Mouse (Mus musculus): Measurements from ENCODE around the gene Tex45. TPM values are rescaled to one million over a fixed set of nuclear protein-coding genes. Genes with fewer than 3 reads are reported as not detected.
A peak's percentile ranks its signal among the peaks of the same experiment; 100 is the strongest.

Tex45 gene
- polyA plus RNA-seq, 1 experiment from 2014 or later = not detected

DNA sequence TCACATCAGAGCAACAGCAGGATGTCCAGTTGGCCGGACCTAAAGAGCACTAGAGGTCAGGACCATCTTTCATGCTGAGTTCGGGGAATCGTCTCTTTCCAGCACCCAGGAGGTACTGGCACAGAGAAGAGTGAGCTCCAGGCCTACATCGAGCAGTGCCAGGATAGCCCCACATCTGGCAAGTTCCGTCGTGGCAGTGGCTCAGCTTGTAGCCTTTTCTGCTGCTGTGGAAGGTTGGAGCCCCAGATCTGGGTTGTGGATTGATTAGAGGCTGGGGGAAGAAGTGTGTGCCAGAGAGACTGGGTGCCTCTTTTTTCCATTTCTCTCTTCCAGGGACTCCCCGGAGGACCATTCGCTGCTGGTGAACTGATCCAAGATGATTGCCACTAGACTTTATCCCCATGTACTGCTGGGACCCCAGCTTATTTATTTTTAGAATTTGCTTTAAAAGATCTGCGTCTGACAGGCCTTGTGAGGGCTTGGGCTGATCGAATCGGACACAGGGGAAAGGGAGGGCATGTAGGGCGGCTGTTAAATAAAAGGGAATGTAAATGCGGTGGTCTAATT is 44.1 kb downstream of the Tex45 start:
- H3K27me3 ChIP-seq = no peaks in the 10 kb centered on the region
- H3K36me3 ChIP-seq = peaks cover 17% of the 10 kb centered on the region
- peak overlapping the region; percentile 59 for H3K27ac ChIP-seq
- H3K4me1 ChIP-seq (replicated peaks) = peaks cover 42% of the 10 kb centered on the region
- peak overlapping the region; percentile 83 for H3K4me3 ChIP-seq (replicated peaks)
- WGBS (ENCODE audit: insufficient replicate concordance) = 34% methylated on average over 13 of the region's 13 CpGs
- H3K9ac ChIP-seq = peak overlapping the region; percentile 81
- peak overlapping the region; percentile 95 for H3K4me2 ChIP-seq
- ATAC-seq (ENCODE audit: low read depth) = no peak
- no peak for DNase-seq
- H3K9me3 ChIP-seq (replicated peaks) = no peaks in the 10 kb centered on the region

DNA sequence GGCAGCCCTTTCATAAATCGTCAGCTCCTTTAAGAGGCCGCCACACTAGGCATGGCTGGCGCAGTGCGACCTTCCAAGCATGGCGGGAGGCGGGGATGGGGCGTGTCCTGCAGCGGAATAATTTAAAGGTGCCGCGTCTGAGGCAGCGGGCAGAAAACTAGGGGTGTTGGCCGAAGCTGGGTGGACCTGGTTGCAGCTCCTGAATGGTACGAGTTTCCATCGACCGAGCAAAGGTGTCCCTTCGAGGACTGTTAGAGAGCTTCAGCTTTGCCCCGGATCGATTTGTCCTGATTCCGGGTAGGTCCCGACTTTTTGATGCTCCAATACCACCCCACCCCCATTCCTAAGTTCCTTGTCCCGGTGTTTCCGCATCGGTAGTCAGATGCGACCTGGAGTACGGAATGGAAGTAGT is 44.6 kb downstream of the Tex45 start, which contains the start of gene Pnpla6:
Gene Pnpla6 (plus strand): TSS at position 125 of the 412 bp plus-strand sequence.
- peak; percentile 63 for ATAC-seq (ENCODE audit: low read depth)
- H3K27me3 ChIP-seq = no peaks in the 10 kb centered on the region
- peak within 1 kb of the TSS; percentile 95 for H3K4me2 ChIP-seq
- DNase-seq = peak; percentile 83
- H3K36me3 ChIP-seq = peaks cover 15% of the 10 kb centered on the region
- peak within 1 kb of the TSS; percentile 81 for H3K9ac ChIP-seq
- 0% methylated on average over 25 of the region's 25 CpGs for WGBS (ENCODE audit: insufficient replicate concordance)
- no peaks in the 10 kb centered on the region for H3K9me3 ChIP-seq (replicated peaks)
- peak within 1 kb of the TSS; percentile 83 for H3K4me3 ChIP-seq (replicated peaks)
- H3K27ac ChIP-seq = peak within 1 kb of the TSS; percentile 86
- peaks cover 48% of the 10 kb centered on the region for H3K4me1 ChIP-seq (replicated peaks)

DNA sequence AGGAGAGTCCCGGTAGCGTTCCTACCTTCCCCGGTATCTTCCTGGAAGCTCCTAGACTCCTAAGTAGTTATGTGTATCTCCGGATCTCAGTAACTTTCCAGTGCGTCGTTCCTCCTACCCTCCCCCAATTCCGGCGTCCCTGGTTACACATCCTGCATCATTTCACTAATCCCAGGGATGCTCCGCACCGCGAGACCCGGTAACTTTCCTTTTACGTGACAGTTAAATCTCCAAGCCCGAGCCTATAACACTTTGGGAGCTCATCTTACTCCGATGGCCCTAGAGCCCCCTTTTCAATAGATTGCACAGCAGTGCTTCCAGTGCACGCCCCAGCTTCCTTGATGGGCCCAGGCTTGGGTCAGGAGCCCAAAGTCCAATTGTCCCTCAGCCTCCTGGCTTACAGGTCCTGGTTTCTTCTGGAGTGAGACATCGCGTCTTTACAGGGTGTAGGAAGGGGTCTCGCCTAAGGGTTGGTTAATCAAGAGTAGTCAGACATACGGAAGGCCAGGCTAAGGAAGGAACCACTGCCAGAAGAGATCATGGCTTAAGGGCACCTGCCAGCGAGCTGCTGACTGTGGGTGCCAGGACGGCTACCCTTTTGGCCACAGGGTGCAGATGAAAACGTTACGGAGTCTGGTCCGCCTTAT is 45.2 kb downstream of the Tex45 start:
- DNase-seq (no peak), ATAC-seq (ENCODE audit: low read depth) (peak; percentile 47)
- no peaks in the 10 kb centered on the region for H3K27me3 ChIP-seq
- no peaks in the 10 kb centered on the region for H3K9me3 ChIP-seq (replicated peaks)
- peaks cover 54% of the 10 kb centered on the region for H3K4me1 ChIP-seq (replicated peaks)
- H3K4me3 ChIP-seq (replicated peaks) = peak overlapping the region; percentile 83
- H3K9ac ChIP-seq = peak overlapping the region; percentile 81
- WGBS (ENCODE audit: insufficient replicate concordance) = under 1% methylated on average over 25 of the region's 25 CpGs
- H3K27ac ChIP-seq = peak overlapping the region; percentile 86
- peak overlapping the region; percentile 95 for H3K4me2 ChIP-seq
- H3K36me3 ChIP-seq = peaks cover 16% of the 10 kb centered on the region

DNA sequence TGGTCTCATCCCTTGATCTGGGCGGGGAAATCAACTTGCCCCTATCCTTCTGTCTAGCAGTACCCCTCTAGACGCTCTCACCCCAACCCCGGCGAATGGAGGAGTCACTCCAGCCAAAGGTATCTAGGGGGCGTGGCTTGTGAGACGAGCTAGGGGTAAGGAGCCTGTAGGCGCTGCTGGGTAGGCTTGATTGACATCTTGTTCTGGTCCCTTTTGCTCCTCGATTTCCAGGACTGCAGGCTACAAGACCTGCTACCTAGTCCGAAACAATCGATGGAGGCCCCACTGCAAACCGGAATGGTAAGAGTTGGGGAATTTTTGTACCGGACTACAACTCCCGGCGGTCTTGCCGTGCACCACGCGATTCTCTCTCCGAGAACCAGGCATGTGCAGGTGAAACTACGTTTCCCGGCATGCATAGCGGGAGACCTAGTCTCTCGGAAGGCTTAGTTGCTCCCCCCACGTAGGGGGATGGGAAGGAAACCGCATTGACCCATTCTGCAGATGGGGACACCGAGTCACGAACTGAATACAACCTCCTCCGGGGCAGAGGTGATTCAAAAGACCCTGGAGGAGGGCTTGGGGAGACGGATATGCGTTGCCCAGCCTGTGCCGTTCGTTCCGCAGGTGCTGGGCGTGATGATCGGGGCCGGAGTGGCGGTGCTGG is 45.9 kb downstream of the Tex45 start:
- Histone ChIP-seq H3K4me2 (peak overlapping the region; percentile 95), H3K27me3 (no peaks in the 10 kb centered on the region), H3K9ac (peak overlapping the region; percentile 81), H3K27ac (peak overlapping the region; percentile 86), H3K9me3 (replicated peaks) (no peaks in the 10 kb centered on the region), H3K4me3 (replicated peaks) (peak overlapping the region; percentile 83), H3K4me1 (replicated peaks) (peaks cover 61% of the 10 kb centered on the region), H3K36me3 (peaks cover 22% of the 10 kb centered on the region)
- peak; percentile 90 for DNase-seq
- WGBS (ENCODE audit: insufficient replicate concordance) = under 1% methylated on average over 36 of the region's 36 CpGs
- peak; percentile 89 for ATAC-seq (ENCODE audit: low read depth)

DNA sequence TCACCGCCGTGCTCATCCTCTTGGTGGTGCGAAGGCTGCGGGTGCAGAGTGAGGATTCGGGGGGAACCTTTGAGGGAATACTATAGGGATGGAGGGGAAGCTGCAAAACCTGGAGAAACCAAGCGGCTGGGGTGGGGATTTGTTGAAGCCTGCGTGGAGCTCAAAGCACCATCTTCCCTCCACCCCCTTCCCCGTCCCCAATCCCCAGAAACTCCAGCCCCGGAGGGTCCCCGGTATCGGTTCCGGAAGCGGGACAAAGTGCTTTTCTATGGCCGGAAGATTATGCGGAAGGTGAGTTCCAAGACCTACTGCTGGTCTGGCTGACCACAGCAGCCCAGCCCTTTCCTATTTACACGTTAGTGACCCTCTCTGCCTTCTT is 46.4 kb downstream of the Tex45 start:
- Histone ChIP-seq H3K4me1 (replicated peaks) (peaks cover 66% of the 10 kb centered on the region), H3K27ac (peak overlapping the region; percentile 72), H3K36me3 (peaks cover 23% of the 10 kb centered on the region), H3K9ac (peak overlapping the region; percentile 81), H3K4me3 (replicated peaks) (peak overlapping the region; percentile 83), H3K9me3 (replicated peaks) (no peaks in the 10 kb centered on the region), H3K27me3 (no peaks in the 10 kb centered on the region), H3K4me2 (peak overlapping the region; percentile 95)
- ATAC-seq (ENCODE audit: low read depth) (no peak), DNase-seq (no peak)
- 6% methylated on average over 16 of the region's 16 CpGs for WGBS (ENCODE audit: insufficient replicate concordance)

DNA sequence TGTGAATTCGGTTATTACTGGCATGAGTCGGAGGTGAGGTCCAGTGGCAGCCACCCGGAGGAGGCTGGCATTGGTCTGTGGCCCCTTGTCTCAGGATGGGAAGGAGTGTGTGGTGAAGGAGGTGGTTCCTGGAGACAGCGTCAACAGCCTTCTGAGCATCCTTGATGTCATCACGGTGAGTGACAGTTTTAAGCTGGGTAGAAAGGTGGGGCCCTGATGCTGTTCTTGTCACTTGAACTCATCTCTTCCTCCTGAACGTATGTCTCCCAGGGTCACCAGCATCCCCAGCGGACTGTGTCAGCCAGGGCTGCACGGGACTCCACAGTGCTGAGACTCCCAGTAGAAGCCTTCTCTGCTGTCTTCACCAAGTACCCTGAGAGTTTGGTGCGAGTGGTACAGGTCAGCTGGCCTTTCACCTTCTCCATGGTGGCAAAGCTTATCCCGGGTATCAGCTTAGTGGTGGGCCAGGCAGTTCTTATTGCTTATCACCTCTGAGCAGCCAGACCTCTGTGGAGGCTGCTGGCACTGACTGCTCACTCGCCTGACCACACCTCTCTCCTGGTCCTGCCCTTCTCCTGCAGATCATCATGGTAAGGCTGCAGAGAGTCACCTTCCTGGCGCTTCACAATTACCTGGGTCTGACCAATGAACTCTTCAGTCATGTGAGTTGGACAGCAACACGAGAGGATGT is 51.5 kb downstream of the Tex45 start:
- DNase-seq (peak; percentile 80), ATAC-seq (ENCODE audit: low read depth) (peak; percentile 99)
- peaks cover 55% of the 10 kb centered on the region for H3K36me3 ChIP-seq
- H3K4me2 ChIP-seq = peak overlapping the region; percentile 65
- WGBS (ENCODE audit: insufficient replicate concordance) = 51% methylated on average over 13 of the region's 13 CpGs
- H3K27ac ChIP-seq = peak overlapping the region; percentile 96
- H3K9ac ChIP-seq = peak overlapping the region; percentile 59
- H3K9me3 ChIP-seq (replicated peaks) = no peaks in the 10 kb centered on the region
- H3K4me3 ChIP-seq (replicated peaks) = peak overlapping the region; percentile 36
- peaks cover 73% of the 10 kb centered on the region for H3K4me1 ChIP-seq (replicated peaks)
- H3K27me3 ChIP-seq = no peaks in the 10 kb centered on the region

DNA sequence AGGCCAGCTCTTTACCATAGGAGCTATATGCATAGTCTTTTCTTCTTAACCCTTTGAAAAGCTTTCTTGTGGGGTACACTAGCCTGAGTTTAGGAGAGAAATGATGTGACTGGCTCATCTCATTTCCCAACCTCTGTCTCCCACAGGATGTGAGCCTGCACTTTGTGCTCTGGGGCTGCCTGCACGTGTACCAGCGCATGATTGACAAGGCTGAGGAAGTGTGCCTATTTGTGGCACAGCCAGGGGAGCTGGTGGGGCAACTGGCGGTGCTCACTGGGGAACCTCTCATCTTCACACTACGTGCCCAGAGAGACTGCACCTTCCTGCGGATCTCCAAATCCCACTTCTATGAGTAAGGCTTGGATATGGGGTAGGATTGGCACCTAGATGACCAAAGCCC is 60.2 kb downstream of the Tex45 start:
- Histone ChIP-seq H3K27me3 (no peaks in the 10 kb centered on the region), H3K4me3 (replicated peaks) (no peak overlapping the region), H3K27ac (no peak overlapping the region), H3K4me2 (no peak overlapping the region), H3K36me3 (peaks cover 44% of the 10 kb centered on the region), H3K4me1 (replicated peaks) (peaks cover 9% of the 10 kb centered on the region), H3K9me3 (replicated peaks) (no peaks in the 10 kb centered on the region), H3K9ac (no peak overlapping the region)
- 61% methylated on average over 5 of the region's 5 CpGs for WGBS (ENCODE audit: insufficient replicate concordance)
- ATAC-seq (ENCODE audit: low read depth) (no peak), DNase-seq (no peak)

DNA sequence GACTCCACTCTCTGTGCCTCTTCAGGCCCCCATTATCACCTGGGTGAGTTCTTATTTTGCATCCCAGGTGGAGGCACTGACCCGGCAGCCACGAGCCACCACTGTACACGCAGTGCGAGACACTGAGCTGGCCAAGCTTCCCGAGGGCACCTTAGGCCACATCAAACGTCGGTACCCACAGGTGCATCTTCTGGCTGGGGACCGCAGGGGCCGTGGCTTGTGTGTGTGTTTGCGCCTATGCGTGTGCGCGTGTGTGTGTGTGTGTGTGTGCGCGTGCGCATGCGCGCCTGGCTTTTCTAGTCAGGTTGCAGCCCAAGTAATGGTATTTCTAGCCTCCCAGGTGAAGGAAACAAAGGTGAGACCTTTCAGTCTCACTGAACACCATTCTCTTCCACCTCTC is 61.3 kb downstream of the Tex45 start:
- Histone ChIP-seq H3K4me2 (no peak overlapping the region), H3K27me3 (no peaks in the 10 kb centered on the region), H3K9me3 (replicated peaks) (no peaks in the 10 kb centered on the region), H3K27ac (no peak overlapping the region), H3K36me3 (peaks cover 47% of the 10 kb centered on the region), H3K9ac (no peak overlapping the region), H3K4me1 (replicated peaks) (peaks cover 17% of the 10 kb centered on the region), H3K4me3 (replicated peaks) (no peak overlapping the region)
- ATAC-seq (ENCODE audit: low read depth) (no peak), DNase-seq (no peak)
- 91% methylated on average over 18 of the region's 18 CpGs for WGBS (ENCODE audit: insufficient replicate concordance)

DNA sequence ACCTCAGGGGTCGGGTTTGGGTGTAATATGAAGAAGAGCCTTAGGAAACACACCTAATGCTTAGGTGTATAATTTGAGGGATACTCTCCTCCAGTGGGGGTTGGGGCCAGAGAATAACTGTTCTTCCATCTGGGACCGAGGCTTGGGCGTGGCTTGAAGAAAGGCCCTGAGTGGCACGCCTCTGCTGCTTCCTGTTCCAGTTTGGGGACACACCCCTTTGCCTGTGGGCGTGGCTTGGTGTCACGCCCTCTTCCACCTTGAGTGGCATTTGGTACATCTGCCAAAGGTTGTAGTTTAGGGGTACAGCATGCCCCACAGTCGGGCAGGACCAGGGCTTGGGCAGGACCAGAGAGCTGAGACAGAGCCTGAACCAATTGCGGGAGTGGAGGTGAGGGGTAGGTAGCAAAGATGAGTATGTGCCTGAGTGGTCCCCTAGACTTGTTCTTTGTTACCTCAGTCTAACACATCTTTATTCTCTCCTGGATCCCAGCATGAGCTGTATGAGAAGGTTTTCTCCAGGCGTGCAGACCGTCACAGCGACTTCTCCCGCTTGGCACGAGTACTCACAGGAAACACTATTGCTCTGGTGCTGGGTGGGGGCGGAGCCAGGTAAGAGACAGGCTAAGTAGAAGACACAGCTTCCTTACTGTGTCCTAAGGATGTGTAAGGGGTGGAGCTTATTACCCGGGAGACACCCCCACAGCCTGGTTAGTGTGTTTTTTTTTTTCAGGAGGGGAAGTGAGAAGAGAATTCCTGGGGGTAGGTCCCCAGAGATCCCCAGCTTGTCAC is 65.6 kb downstream of the Tex45 start:
- peak overlapping the region; percentile 45 for H3K4me2 ChIP-seq

More for the DNA sequence above, 65.6 kb downstream of the Tex45 start:
- peak overlapping the region; percentile 17; the same call in 1 of the 2 replicates for H3K9ac ChIP-seq
- ATAC-seq (ENCODE audit: low read depth) (peak; percentile 87), DNase-seq (peak; percentile 73)
- H3K4me1 ChIP-seq (replicated peaks) = peaks cover 17% of the 10 kb centered on the region
- 48% methylated on average over 15 of the region's 15 CpGs for WGBS (ENCODE audit: insufficient replicate concordance)
- peak overlapping the region; percentile 55; the same call in 1 of the 2 replicates for H3K27ac ChIP-seq
- H3K36me3 ChIP-seq = peaks cover 77% of the 10 kb centered on the region
- H3K4me3 ChIP-seq (replicated peaks) = no peak overlapping the region
- H3K9me3 ChIP-seq (replicated peaks) = no peaks in the 10 kb centered on the region
- H3K27me3 ChIP-seq = no peaks in the 10 kb centered on the region

Measured in liver, embryonic 13.5 days (tissue).